Mouse (Mus musculus) hindbrain, embryonic 15.5 days (tissue): ENCODE measurements at regions not wholly inside any gene's neighbourhood (a gene's known extent, or its start where the extent isn't known, plus 50 kb on each side); places are given as distances from the start of the nearest gene placed in this dataset. TPM values are rescaled to one million over a fixed set of nuclear protein-coding genes. Genes with fewer than 3 reads are reported as not detected.

Experiments
- microRNA-seq: library from miRNA; unstranded; fragments of <30 nt; microRNA quantifications from one replicate; pipeline ENCODE4, GENCODE M21; 2016

Small RNA genes lying in the stretch of these regions (microRNA-seq; reads per million reads assigned to microRNA genes)
- gene Gm23061 = not detected
